Mouse (Mus musculus) heart, embryonic 15.5 days (tissue): ENCODE data around the gene Nop16. TPM values are rescaled to one million over a fixed set of nuclear protein-coding genes. Genes with fewer than 3 reads are reported as not detected.
A peak's percentile ranks its signal among the peaks of the same experiment; 100 is the strongest.

Experiments used
- ATAC-seq: fragments of 200-750 bp; cut with Nextera tagmentation; replicated peaks from 2 replicates; pipeline ENCODE4 v1.8.0; 2017; ENCODE audit warnings: low read depth, moderate TSS enrichment; ENCODE audit not compliant: insufficient number of reproducible peaks, insufficient read depth, low FRiP score
- H3K27ac ChIP-seq: fragments of 300-500 bp; sonication (generic); 2 replicates; pipeline ENCODE4 v1.5.1; 2015; ENCODE audit warnings: mild to moderate bottlenecking, inconsistent platforms
- H3K27me3 ChIP-seq: fragments of 300-500 bp; sonication (generic); 2 replicates; pipeline ENCODE4 v1.6.1; 2015; ENCODE audit warnings: inconsistent platforms
- H3K36me3 ChIP-seq: fragments of 300-500 bp; sonication (generic); 2 replicates; pipeline ENCODE4 v1.6.1; 2015; ENCODE audit warnings: mild to moderate bottlenecking, inconsistent platforms
- H3K4me1 ChIP-seq: fragments of 300-500 bp; sonication (generic); replicated peaks from 2 replicates; pipeline ENCODE4 v1.6.1; 2015; ENCODE audit warnings: inconsistent platforms
- H3K4me2 ChIP-seq: fragments of 300-500 bp; sonication (generic); 2 replicates; pipeline ENCODE4 v1.6.1; 2015; ENCODE audit warnings: inconsistent platforms, mild to moderate bottlenecking, moderate library complexity
- H3K4me3 ChIP-seq: fragments of 300-500 bp; sonication (generic); 2 replicates; pipeline ENCODE4 v1.5.1; 2015; ENCODE audit warnings: mild to moderate bottlenecking, inconsistent platforms
- H3K9ac ChIP-seq: fragments of 300-500 bp; sonication (generic); 2 replicates; pipeline ENCODE4 v1.6.1; 2015; ENCODE audit warnings: mild to moderate bottlenecking, inconsistent platforms
- H3K9me3 ChIP-seq: fragments of 300-500 bp; sonication (generic); replicated peaks from 2 replicates; pipeline ENCODE4 v1.6.1; 2016; ENCODE audit warnings: inconsistent platforms
- WGBS: fragments of 180-500 bp; shearing (Covaris S2); methylation state at CpG from one replicate; pipeline ENCODE4 v1.1.7; 2015; ENCODE audit warnings: mixed read lengths; 5-methylcytosine and 5-hydroxymethylcytosine counted together
- polyA plus RNA-seq: library from polyadenylated mRNA; unstranded; fragments of >200 nt; fragmentation: Nextera tagmentation; extraction: Ambion mirVana; gene quantifications from 2 replicates; pipeline ENCODE4 v1.2.1, GENCODE M21; 2015

Nop16 gene
- polyA plus RNA-seq, 1 experiment from 2014 or later, result 45.5 TPM

GRCm38 (mm10) chr13:54572621-54573020, 17.3 kb downstream of the Nop16 start:
- Histone ChIP-seq H3K9ac (no peak overlapping the region), H3K27me3 (no peaks in the 10 kb centered on the region), H3K36me3 (no peaks in the 10 kb centered on the region; the same call in 1 of the 2 replicates), H3K27ac (no peak overlapping the region), H3K4me2 (no peak overlapping the region), H3K4me3 (no peak overlapping the region), H3K9me3 (no peaks in the 10 kb centered on the region), H3K4me1 (peaks cover 26% of the 10 kb centered on the region)
- no peak for ATAC-seq
- WGBS, result 82% methylated on average over 4 of the region's 4 CpGs

GRCm38 (mm10) chr13:54571637-54572036, 18.3 kb downstream of the Nop16 start:
- ATAC-seq, result no peak
- Histone ChIP-seq H3K4me1 (peaks cover 22% of the 10 kb centered on the region), H3K27ac (no peak overlapping the region), H3K9me3 (no peaks in the 10 kb centered on the region), H3K4me3 (no peak overlapping the region), H3K27me3 (no peaks in the 10 kb centered on the region), H3K4me2 (no peak overlapping the region), H3K36me3 (no peaks in the 10 kb centered on the region), H3K9ac (no peak overlapping the region)
- 39% methylated on average over 2 of the region's 2 CpGs for WGBS

GRCm38 (mm10) chr13:54570736-54571135, 19.2 kb downstream of the Nop16 start:
- Histone ChIP-seq H3K27ac (no peak overlapping the region), H3K9me3 (no peaks in the 10 kb centered on the region), H3K27me3 (no peaks in the 10 kb centered on the region), H3K4me2 (no peak overlapping the region), H3K36me3 (no peaks in the 10 kb centered on the region), H3K4me3 (no peak overlapping the region), H3K9ac (no peak overlapping the region), H3K4me1 (peaks cover 14% of the 10 kb centered on the region)
- 69% methylated on average over 4 of the region's 4 CpGs for WGBS
- no peak for ATAC-seq

GRCm38 (mm10) chr13:54569282-54569681, 20.6 kb downstream of the Nop16 start:
- Histone ChIP-seq H3K4me3 (no peak overlapping the region), H3K36me3 (no peaks in the 10 kb centered on the region), H3K4me2 (no peak overlapping the region), H3K4me1 (peaks cover 14% of the 10 kb centered on the region), H3K9me3 (no peaks in the 10 kb centered on the region), H3K27ac (no peak overlapping the region), H3K27me3 (no peaks in the 10 kb centered on the region), H3K9ac (no peak overlapping the region)
- 36% methylated on average over 1 of the region's 1 CpGs for WGBS
- no peak for ATAC-seq

DNA sequence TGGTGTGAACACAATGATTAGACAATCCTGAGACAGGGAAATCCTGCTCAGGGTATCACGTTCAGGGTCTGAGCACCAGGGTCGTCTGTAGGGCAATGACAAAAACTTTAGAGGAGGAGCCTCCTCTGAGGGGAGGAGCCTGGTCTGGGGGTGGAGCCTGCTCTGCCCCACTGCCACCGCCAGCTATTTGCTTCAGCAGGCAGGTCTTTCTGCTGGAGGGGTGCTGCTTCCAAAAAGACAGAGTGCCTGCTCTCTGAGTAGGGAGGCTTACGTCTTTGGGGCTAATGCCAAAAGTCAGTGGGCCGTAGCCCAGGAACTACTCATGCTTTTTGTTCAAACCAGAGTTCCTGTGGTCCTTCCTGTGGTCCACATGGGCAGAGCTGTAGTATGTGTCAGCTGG, 21.5 kb downstream of the Nop16 start:
- H3K4me2 ChIP-seq, result no peak overlapping the region
- H3K9me3 ChIP-seq, result no peaks in the 10 kb centered on the region
- peaks cover 19% of the 10 kb centered on the region for H3K4me1 ChIP-seq
- H3K4me3 ChIP-seq, result no peak overlapping the region
- no peak overlapping the region for H3K27ac ChIP-seq
- H3K36me3 ChIP-seq, result no peaks in the 10 kb centered on the region
- ATAC-seq, result no peak
- no peaks in the 10 kb centered on the region for H3K27me3 ChIP-seq
- WGBS, result 42% methylated on average over 5 of the region's 5 CpGs
- H3K9ac ChIP-seq, result no peak overlapping the region

DNA sequence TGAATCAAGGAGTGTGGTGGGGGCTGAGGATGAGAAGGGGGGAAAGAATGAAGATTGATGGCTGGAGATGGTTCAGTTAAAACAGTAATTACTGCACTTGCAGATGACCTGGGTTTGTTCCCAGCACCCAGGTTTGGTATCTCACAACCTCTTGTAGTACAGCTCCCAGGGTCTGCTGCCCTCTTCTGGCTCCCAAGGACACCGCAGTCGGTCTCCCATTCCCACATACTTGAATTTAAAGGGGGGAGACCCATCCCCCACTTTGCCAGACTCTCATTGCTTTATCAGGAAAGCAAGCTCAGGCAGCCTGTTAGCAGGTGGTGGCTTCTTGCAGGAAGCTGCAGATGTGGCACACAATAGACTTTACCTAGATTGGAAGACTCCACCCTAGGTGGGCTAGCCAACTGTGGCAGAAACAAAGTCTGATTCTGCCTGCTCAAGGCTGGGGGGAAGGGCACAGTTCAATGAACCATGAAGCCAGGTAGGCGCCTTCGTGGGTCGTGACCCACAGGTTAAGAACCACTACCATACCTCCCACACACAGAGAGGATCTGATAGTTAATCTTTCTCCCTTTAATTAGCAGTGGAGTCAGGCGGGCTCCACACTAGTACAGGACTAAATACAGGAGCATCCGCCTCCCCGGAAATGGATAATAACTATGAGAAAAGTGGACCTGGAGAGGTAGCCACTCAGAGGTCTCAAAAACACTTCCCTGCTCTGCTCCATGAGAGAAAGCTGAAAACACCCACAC, 24.1 kb downstream of the Nop16 start:
- no peaks in the 10 kb centered on the region for H3K9me3 ChIP-seq
- peak overlapping the region; percentile 90 for H3K4me3 ChIP-seq
- no peaks in the 10 kb centered on the region for H3K27me3 ChIP-seq
- H3K36me3 ChIP-seq, result peaks cover 9% of the 10 kb centered on the region
- H3K4me1 ChIP-seq, result peaks cover 14% of the 10 kb centered on the region
- peak overlapping the region; percentile 73 for H3K4me2 ChIP-seq
- peak; percentile 34; the same call in 1 of the 2 replicates for ATAC-seq
- peak overlapping the region; percentile 49; the same call in 1 of the 2 replicates for H3K27ac ChIP-seq
- 48% methylated on average over 8 of the region's 8 CpGs for WGBS
- H3K9ac ChIP-seq, result peak overlapping the region; percentile 94

DNA sequence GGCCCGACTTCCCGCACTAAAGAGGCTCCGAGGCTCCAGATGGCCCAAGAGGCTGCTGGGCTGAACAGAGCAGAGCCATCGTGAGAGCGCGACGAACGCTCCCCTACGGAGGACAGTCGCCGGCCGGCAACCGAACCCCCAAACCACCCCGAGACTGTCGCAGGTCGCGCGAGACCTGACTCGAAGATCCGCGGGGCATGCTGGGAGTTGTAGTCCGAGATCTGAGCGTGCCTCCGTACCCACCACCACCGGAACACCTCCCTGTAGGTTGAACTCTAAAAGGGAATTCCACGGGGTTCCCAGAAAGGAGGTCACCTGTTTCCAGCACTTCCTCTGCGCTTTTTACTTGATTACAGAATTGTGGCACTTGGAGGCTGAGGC, 24.7 kb downstream of the Nop16 start, which contains the start of gene 4833439L19Rik:
Gene 4833439L19Rik, minus strand, starts transcription at position 235 of the 381 bp plus-strand sequence.
- 0% methylated on average over 27 of the region's 27 CpGs for WGBS
- H3K4me2 ChIP-seq, result peak within 1 kb of the TSS; percentile 73
- H3K9me3 ChIP-seq, result no peaks in the 10 kb centered on the region
- H3K27ac ChIP-seq, result peak within 1 kb of the TSS; percentile 61
- H3K27me3 ChIP-seq, result no peaks in the 10 kb centered on the region
- peaks cover 15% of the 10 kb centered on the region for H3K36me3 ChIP-seq
- ATAC-seq, result peak; percentile 92
- H3K9ac ChIP-seq, result peak within 1 kb of the TSS; percentile 94
- peak within 1 kb of the TSS; percentile 90 for H3K4me3 ChIP-seq
- peaks cover 14% of the 10 kb centered on the region for H3K4me1 ChIP-seq

- peak; percentile 56 for ATAC-seq
- Histone ChIP-seq H3K27ac (peak overlapping the region; percentile 61), H3K4me1 (peaks cover 14% of the 10 kb centered on the region), H3K4me2 (peak overlapping the region; percentile 73), H3K27me3 (no peaks in the 10 kb centered on the region), H3K4me3 (peak overlapping the region; percentile 90), H3K9ac (peak overlapping the region; percentile 94), H3K9me3 (no peaks in the 10 kb centered on the region), H3K36me3 (peaks cover 22% of the 10 kb centered on the region)
- WGBS, result 11% methylated on average over 45 of the region's 45 CpGs
Measured at GRCm38 (mm10) chr13:54564232-54565200, 25.4 kb downstream of the Nop16 start.

GRCm38 (mm10) chr13:54562562-54562961, 27.3 kb downstream of the Nop16 start:
- H3K9me3 ChIP-seq, result no peaks in the 10 kb centered on the region
- no peak overlapping the region for H3K4me3 ChIP-seq
- peaks cover 14% of the 10 kb centered on the region for H3K4me1 ChIP-seq
- no peak overlapping the region for H3K9ac ChIP-seq
- peaks cover 41% of the 10 kb centered on the region for H3K36me3 ChIP-seq
- H3K4me2 ChIP-seq, result no peak overlapping the region
- no peak overlapping the region for H3K27ac ChIP-seq
- 70% methylated on average over 7 of the region's 7 CpGs for WGBS
- no peak for ATAC-seq
- H3K27me3 ChIP-seq, result no peaks in the 10 kb centered on the region

DNA sequence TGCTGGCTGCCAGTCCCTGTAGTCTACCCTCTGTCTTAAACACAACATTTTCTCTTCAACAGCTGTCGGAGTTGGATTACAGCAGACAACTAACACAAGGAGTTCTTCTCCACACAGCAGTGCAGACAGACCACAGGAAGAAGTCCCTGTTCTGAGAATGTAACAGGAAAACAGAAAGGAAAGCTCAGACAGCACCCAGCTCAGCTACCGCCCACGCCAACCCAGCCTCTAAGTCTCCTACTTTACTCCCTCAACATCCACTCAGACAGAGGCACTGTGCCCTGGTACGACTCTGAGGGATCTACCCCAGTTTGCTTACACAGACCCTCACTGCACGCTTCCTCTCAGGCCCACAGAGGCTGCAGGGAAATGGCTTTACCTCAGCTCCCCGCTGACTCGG, 29.3 kb downstream of the Nop16 start:
- Histone ChIP-seq H3K36me3 (peaks cover 58% of the 10 kb centered on the region), H3K4me3 (no peak overlapping the region), H3K4me2 (no peak overlapping the region), H3K9me3 (no peaks in the 10 kb centered on the region), H3K27me3 (no peaks in the 10 kb centered on the region), H3K4me1 (peaks cover 12% of the 10 kb centered on the region), H3K27ac (no peak overlapping the region), H3K9ac (no peak overlapping the region)
- ATAC-seq, result no peak
- 93% methylated on average over 7 of the region's 7 CpGs for WGBS

DNA sequence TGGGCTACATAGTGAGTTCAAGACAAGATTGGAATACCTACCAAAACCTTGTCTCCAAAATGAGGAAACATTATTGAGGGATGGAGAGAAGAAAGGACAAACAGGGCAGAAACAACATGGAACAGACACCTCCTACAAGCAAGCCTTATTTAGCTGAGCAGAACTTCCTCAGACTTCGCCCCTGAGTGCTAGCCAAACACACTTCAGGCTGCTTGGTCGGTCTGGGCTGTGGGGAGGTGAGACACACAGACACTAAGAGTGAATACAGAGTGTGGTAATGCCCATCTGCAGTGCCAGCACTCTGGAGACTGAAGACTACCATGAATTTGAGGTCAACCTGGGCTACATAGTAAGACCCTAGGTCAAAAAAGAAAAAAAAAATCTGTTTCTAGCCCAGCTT, 30.2 kb downstream of the Nop16 start:
- peaks cover 62% of the 10 kb centered on the region for H3K36me3 ChIP-seq
- H3K27ac ChIP-seq, result no peak overlapping the region
- no peak for ATAC-seq
- H3K4me3 ChIP-seq, result no peak overlapping the region
- H3K4me1 ChIP-seq, result peaks cover 9% of the 10 kb centered on the region
- H3K9ac ChIP-seq, result no peak overlapping the region
- H3K4me2 ChIP-seq, result no peak overlapping the region
- H3K9me3 ChIP-seq, result no peaks in the 10 kb centered on the region
- 91% methylated on average over 2 of the region's 2 CpGs for WGBS
- no peaks in the 10 kb centered on the region for H3K27me3 ChIP-seq
